Mouse (Mus musculus): Measurements from ENCODE around the gene Lin37. TPM values are rescaled to one million over a fixed set of nuclear protein-coding genes. Genes with fewer than 3 reads are reported as not detected.

The Lin37 gene
- total RNA-seq (2023; ENCODE audit: inconsistent age): 38.2 to 49.8 TPM (median 44.0 TPM) in 4 replicates

DNA sequence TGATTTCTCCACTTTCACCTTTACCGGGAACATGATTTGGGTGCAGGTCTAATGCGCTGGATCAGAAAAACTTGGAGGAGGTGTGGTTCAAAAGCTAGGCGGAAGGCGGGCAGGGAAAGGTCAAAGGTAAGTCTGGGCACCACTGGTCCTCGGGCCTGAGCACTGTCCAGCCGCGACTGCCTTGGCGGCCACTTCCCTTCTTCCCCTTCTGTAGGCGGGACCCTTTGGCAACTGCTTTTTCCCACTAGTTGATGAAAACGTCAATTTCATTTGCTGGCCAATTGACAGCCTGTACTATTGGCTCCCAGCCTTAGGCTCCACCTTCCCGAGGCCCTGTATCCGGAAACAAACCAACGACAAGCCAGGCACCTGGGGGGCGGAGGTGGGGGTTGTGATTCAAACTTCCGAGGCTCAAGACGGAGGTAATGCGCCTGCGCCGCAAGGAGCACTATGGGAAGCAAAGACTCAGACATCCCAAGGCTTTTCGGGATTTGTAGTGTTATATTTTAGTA is at the start of gene Lin37:
Gene Lin37, minus strand, starts transcription at position 396 of the 512 bp plus-strand sequence.

DNA sequence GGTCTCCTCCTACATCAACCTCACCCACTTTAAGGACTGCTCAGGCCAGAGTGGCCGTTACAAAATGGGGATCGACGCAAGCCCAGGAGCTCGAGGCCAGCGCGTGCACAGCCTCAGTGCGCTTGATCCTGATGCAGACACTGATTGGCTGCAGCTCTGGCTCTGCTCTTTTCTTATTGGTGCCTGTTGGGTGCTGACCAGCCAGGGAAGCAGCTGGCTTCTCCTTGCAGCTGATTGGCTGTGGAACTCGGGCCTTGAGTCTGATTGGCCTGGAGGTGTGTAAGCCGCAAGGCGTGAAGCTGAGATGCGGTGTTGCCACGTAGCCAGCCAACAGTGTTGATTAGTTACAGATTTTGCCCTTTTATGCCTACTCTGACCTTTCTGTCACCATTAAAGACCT is 39.1 kb upstream of the Lin37 start, which contains the start of gene Zbtb32:
Gene Zbtb32, minus strand, starts transcription at position 124 of the 400 bp plus-strand sequence.

DNA sequence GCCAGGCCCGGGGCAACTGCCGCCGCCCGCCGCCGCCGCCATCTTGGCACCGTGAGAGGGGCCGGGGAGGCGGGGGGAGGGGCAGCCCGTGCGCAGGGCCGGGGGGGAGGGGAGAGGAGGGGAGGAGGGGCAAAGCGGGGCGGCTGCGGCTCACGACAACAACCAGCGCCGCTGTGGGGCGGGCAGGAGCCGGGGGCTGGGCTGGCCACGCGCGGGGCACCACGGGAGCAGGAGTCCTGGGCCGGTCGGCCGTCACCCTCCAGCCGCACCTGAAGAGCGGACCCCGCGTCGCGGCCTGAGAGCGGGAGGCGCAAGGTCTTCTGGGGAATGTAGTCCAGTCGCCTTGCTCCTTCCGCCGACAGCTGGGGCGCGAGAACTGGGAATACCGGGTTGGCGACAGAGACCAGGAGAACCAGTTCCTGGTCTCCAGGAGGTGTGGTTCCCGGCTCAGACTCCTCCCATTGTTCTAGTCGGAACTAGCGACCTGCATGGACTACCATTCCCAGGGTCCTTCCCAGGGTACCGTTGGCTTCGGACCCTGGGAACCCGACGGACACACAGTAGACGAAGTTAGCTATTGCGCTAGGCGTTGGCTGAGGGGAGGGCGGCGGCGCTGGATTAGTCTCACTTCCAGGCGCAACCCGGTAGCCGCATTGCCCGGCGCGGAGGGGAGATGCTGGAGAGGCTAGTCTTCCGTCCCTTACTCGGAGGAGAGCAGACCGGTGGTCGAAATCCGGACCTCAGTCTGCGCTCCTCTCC is 29.2 kb upstream of the Lin37 start, which contains the start of gene Kmt2b:
Gene Kmt2b, minus strand, starts transcription at position 51 of the 759 bp plus-strand sequence.

DNA sequence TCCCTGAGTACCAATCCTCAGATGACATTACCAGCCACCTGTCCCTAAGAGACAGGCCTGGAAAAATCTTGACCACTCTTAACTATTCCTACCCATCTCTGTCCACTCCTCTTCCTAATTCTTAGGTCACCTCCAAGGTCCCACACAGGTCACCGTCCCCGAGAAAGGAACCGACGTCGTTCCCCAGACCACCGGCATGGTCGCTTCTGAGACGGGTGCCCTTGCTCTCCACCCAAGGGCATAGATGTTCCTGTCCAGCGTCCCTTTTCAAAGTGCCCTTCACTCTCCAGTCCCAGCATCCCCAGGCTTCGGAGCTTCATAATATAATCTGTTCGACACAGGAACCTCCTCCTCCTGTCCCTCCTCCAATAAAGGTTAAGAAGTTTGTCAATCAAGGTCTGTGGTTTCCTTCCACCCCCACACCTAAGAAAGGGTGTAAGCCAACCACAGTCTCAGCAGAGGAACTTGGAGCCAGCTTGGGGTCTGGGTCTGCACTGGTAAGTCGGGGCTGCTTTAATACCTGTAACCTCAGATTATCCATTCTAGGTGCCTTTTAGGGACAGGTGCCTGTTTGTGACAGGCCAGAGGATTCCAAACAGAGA is 5.4 kb upstream of the Lin37 start, which contains the start of gene Igflr1:
Gene Igflr1, plus strand, starts transcription at position 458 of the 602 bp plus-strand sequence.

DNA sequence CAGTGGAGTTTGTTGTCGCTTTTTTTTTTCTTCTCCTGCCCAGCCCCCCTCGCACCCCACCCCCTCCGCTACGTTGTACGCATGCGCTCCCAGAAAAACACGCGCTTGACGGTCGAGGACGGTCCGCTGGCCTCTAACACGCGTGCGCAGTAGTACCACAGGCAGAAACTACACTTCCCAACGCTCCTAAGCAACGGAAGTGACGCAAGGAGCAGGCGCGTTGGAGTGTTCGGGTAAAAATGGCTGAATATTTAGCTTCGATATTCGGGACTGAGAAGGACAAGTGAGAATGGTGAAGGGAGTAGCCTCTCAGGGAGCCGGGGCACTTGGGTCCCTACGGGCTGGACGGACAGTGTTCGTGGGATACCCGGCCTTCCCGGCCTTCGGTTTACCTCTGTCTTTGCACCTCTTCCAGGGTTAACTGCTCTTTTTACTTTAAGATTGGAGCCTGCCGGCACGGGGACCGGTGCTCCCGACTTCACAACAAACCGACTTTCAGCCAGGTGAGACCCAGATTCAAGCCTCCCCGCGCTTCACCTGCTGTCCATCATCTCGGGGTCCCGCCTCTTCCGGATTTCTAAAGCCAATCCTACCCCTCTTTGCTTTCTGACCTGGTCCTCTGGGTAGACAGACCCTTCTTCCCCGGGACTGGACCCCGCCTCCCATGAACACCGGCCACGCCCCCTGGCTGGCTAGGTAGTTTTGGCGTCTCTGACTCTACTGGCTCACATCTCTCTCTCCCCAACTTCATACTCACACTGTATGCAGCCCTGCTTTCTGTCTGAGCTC is 3.7 kb upstream of the Lin37 start, which contains the start of the genes U2af1l4, Gm49396 and Psenen:
Gene U2af1l4, plus strand, starts transcription at position 185 of the 789 bp plus-strand sequence.
Gene Gm49396, plus strand, starts transcription at position 228 of the 789 bp plus-strand sequence.
Gene Psenen, minus strand, starts transcription at position 511 of the 789 bp plus-strand sequence.

DNA sequence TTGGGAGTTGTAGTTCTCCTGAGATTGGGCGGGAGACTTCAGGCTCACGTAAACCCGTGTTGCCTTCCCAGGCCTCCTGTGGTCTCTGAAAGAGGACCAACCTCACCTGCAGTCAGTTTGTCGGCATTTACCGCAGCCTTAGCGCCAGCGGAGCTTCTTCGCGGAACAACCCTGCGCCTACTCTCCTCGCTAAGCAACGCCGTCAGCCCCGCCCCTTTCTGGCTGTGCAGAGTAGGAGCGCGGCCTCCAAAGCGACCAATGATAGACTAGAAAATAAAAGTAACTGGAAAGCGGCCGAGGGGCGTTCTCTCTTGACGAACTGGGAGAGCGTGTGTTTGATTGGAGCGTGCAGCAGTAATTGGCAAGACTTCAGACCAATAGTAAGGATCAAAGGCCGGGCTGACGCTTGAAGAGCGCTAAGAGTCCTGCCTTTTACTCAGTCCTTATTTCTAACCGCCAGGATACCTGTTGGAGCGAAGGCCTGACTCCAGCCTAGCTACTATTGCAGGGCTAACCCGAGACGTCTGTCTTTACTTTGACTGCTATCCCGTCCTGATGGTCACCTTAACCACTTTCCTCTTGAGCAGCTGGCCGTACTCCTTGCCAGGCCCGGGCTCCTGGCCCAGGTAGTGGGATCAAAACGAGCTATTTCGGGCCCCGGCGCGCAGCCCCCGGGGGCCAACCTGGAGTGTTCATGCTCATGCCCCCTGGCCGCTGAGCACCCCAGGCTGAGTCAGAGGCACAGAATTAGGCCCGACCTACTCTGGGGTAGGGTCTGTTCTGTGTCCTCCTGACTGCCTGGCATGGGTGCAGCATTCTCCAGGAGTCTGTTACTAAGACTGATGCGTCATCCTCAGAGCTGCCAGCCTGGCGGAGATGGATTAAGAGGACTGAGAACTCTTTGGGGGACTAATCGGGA is 7.3 kb downstream of the Lin37 start, which contains the start of the genes Hspb6 and Proser3:
Gene Hspb6, plus strand, starts transcription at position 77 of the 919 bp plus-strand sequence.
Gene Proser3, minus strand, starts transcription at position 198 of the 919 bp plus-strand sequence.

DNA sequence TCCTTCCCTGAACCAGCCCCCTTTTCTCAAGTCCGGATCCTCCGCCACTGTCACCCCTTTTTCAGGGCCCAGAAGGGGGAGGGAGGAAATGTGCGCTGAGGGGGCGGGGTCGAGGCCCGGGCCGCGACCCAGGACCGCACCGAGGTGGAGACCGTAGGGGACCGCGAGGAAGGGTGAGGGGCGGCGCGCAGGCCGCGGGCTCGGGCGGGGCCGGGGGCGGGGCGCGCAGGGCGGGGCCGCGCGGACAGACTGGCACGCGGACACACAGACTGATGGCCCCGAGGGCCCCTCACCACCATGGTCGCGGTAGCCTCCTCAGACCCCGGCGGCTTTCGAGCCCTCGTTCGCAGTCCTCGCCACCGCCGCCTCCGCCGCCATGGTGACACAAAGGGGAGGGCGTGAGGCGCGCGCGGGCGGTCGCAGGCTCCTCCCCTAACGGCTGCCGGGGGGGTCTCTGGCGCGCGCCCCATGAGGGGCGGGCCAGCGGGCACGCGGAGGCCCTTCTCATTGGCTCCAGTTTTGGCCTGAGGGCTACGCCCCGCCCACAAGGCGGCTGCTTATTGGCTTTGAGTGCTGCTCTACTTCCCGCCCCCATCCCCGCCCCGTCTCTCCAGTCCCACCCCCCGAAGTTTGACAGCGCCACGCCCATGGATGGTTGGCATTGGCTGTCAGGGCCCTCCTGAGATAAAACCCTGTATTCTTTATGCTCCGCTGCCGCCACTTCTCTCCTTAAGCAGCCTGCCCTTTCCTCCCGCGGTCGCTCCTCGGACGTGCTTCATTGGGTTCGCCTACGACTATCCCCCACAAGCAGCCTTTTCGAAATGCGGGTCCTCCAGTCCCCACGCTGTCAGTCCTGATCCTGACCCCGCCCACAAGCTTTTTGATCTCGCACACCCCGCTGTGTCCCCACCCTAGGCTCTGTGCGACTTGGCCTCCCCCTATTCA is 24.7 kb downstream of the Lin37 start, which contains the start of gene Arhgap33:
Gene Arhgap33, minus strand, starts transcription at position 428 of the 945 bp plus-strand sequence.

Other genes starting within 250 kb of the Lin37 start
- 6.4 to 7.9 TPM (median 6.8 TPM) in 4 replicates for gene Syne4, start 245.0 kb downstream of the Lin37 start, total RNA-seq (2023; ENCODE audit: inconsistent age)
- 4.3 to 7.0 TPM (median 5.0 TPM) in 4 replicates for gene E130208F15Rik, start 238.1 kb downstream of the Lin37 start, total RNA-seq (2023; ENCODE audit: inconsistent age)
- 17.6 to 23.6 TPM (median 21.4 TPM) in 4 replicates for gene Sdhaf1, start 235.9 kb downstream of the Lin37 start, total RNA-seq (2023; ENCODE audit: inconsistent age)
- not detected in 4 replicates for gene Lrfn3, start 197.1 kb downstream of the Lin37 start, total RNA-seq (2023; ENCODE audit: inconsistent age)
- 70.1 to 84.0 TPM (median 75.8 TPM) in 4 replicates for gene Tyrobp, start 146.1 kb downstream of the Lin37 start, total RNA-seq (2023; ENCODE audit: inconsistent age)
- 39.7 to 48.5 TPM (median 46.1 TPM) in 4 replicates for gene Hcst, start 140.0 kb downstream of the Lin37 start, total RNA-seq (2023; ENCODE audit: inconsistent age)
- gene Nfkbid, start 138.1 kb downstream of the Lin37 start, total RNA-seq (2023; ENCODE audit: inconsistent age): 301 to 337 TPM (median 313 TPM) in 4 replicates
- gene Aplp1, start 114.3 kb downstream of the Lin37 start, total RNA-seq (2023; ENCODE audit: inconsistent age): not detected in 4 replicates
- gene Kirrel2, start 102.1 kb downstream of the Lin37 start, total RNA-seq (2023; ENCODE audit: inconsistent age): not detected in 4 replicates
- not detected in 4 replicates for gene Nphs1, start 101.5 kb downstream of the Lin37 start, total RNA-seq (2023; ENCODE audit: inconsistent age)
- not detected in 4 replicates for gene Prodh2, start 66.2 kb downstream of the Lin37 start, total RNA-seq (2023; ENCODE audit: inconsistent age)
- gene Arhgap33, start 24.8 kb downstream of the Lin37 start, total RNA-seq (2023; ENCODE audit: inconsistent age): 11.3 to 15.9 TPM (median 12.8 TPM) in 4 replicates
- 1.6 to 3.7 TPM (median 2.0 TPM) in 4 replicates for gene Hspb6, start 7.7 kb downstream of the Lin37 start, total RNA-seq (2023; ENCODE audit: inconsistent age)
- 11.8 to 20.0 TPM (median 14.2 TPM) in 4 replicates for gene Proser3, start 7.5 kb downstream of the Lin37 start, total RNA-seq (2023; ENCODE audit: inconsistent age)
- gene U2af1l4, start 3.5 kb upstream of the Lin37 start, total RNA-seq (2023; ENCODE audit: inconsistent age): 98.1 to 127 TPM (median 108 TPM) in 4 replicates
- gene Gm49396, start 3.5 kb upstream of the Lin37 start, total RNA-seq (2023; ENCODE audit: inconsistent age): 9.7 to 14.5 TPM (median 10.9 TPM) in 4 replicates
- 130 to 155 TPM (median 145 TPM) in 4 replicates for gene Psenen, start 3.8 kb upstream of the Lin37 start, total RNA-seq (2023; ENCODE audit: inconsistent age)
- 7.7 to 12.0 TPM (median 8.8 TPM) in 4 replicates for gene Igflr1, start 5.6 kb upstream of the Lin37 start, total RNA-seq (2023; ENCODE audit: inconsistent age)
- gene Kmt2b, start 28.9 kb upstream of the Lin37 start, total RNA-seq (2023; ENCODE audit: inconsistent age): 95.8 to 120 TPM (median 111 TPM) in 4 replicates
- gene Zbtb32, start 39.1 kb upstream of the Lin37 start, total RNA-seq (2023; ENCODE audit: inconsistent age): 1.0 to 1.6 TPM (median 1.2 TPM) in 4 replicates
- 0.48 to 0.71 TPM (median 0.48 TPM) in 3 of 4 replicates, not detected in the other for gene Upk1a, start 53.0 kb upstream of the Lin37 start, total RNA-seq (2023; ENCODE audit: inconsistent age)
- gene Cox6b1, start 66.3 kb upstream of the Lin37 start, total RNA-seq (2023; ENCODE audit: inconsistent age): 203 to 268 TPM (median 215 TPM) in 4 replicates
- gene Etv2, start 76.0 kb upstream of the Lin37 start, total RNA-seq (2023; ENCODE audit: inconsistent age): not detected in 4 replicates
- 91.1 to 103 TPM (median 95.7 TPM) in 4 replicates for gene Rbm42, start 90.5 kb upstream of the Lin37 start, total RNA-seq (2023; ENCODE audit: inconsistent age)
- 54.9 to 62.9 TPM (median 59.7 TPM) in 4 replicates for gene Haus5, start 105.2 kb upstream of the Lin37 start, total RNA-seq (2023; ENCODE audit: inconsistent age)
- not detected in 4 replicates for gene Pmis2, start 111.8 kb upstream of the Lin37 start, total RNA-seq (2023; ENCODE audit: inconsistent age)
- not detected in 4 replicates for gene 2200002J24Rik, start 139.1 kb upstream of the Lin37 start, total RNA-seq (2023; ENCODE audit: inconsistent age)
- 0.30 to 1.6 TPM (median 0.54 TPM) in 4 replicates for gene Atp4a, start 152.4 kb upstream of the Lin37 start, total RNA-seq (2023; ENCODE audit: inconsistent age)
- 43.1 to 54.2 TPM (median 51.1 TPM) in 4 replicates for gene Tmem147, start 169.7 kb upstream of the Lin37 start, total RNA-seq (2023; ENCODE audit: inconsistent age)
- not detected in 4 replicates for gene Gapdhs, start 183.8 kb upstream of the Lin37 start, total RNA-seq (2023; ENCODE audit: inconsistent age)
- 2.7 to 5.7 TPM (median 2.9 TPM) in 4 replicates for gene Sbsn, start 191.6 kb upstream of the Lin37 start, total RNA-seq (2023; ENCODE audit: inconsistent age)
- not detected in 4 replicates for gene Dmkn, start 203.9 kb upstream of the Lin37 start, total RNA-seq (2023; ENCODE audit: inconsistent age)
- not detected in 4 replicates for gene Krtdap, start 228.1 kb upstream of the Lin37 start, total RNA-seq (2023; ENCODE audit: inconsistent age)